Mouse (Mus musculus): ENCODE results near the gene Mrpl23.

DNA sequence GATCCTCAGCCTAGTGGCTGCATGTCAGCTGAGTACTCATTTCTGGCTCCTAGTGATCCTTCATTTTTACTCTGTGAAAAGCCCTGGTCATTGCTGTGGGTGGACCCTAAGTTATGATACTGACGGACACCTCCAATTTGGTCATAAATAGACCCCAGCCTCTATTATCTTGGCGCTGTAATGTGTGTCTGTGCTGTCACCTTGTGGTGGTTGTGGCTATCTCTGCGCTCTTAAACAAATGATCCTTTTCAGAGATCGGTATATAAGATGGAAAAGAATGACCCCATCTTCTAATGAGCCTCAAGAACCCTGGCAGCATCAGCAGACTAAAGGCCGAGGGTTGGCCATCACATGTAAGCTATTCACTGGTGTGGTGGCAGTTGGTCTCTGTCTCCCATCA lies 46.6 kb downstream of the Mrpl23 start:
- TF ChIP-seq POLR2A (IDR thresholded peaks at IDR 0.05; ENCODE audit: control insufficient read depth, low read depth, low read length) (no peak), CTCF (IDR thresholded peaks at IDR 0.05; ENCODE audit: control insufficient read depth, insufficient read depth, insufficient replicate concordance, low read depth, low read length) (no peak)
